Mouse (Mus musculus) embryo, embryonic 11 days (tissue): Measurements from ENCODE around the gene Mocs1.

ENCODE experiments used
- DNase-seq: peaks from one replicate; pipeline ENCODE4 v3.0.0-alpha.2; 2015

Mocs1 gene

DNA sequence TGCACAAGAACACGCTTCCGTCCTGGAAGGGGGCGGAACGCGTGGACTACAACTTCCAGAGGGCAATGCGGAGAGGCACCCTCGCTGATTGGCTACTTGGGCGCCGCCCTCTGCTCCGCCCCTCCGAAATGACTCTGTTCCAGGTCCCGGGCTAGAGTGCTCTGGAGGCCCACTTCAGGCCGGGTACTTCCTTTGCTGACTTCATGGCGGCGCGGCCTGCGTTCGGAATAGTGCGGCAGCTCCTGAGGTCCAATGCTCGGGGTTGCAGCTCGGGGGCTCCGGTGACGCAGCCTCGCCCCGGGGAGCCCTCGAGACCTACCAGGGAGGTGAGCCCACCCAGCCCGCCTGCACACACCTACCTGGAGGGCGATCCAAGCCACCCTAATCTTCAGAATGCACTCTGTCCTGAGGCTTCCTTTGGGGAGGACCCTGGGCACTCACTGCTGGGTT lies at the start of gene Mocs1:
TSS of gene Mocs1 (plus strand) at position 124 of the 450 bp plus-strand sequence.
- DNase-seq: peak; percentile 96

DNA sequence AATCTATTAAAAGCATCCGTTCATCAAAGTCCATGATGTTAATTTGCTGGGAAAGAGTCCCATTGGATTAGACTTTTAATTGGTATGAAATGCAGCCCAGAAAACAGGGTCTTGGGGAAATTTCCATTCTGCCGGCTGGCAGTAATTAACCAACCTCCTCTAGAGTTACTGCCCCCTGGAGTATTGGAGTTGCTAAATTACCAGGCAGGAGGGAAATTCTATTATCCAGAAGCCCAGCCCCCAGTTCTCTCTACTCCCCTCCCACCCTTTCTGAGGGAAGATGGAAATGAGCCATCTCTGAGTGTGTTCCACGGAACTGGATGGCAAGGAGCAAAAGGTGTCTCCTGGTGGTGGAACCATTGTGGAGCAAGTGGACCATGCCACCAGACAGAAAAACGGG lies 48.5 kb upstream of the Mocs1 start:
- no peak for DNase-seq

DNA sequence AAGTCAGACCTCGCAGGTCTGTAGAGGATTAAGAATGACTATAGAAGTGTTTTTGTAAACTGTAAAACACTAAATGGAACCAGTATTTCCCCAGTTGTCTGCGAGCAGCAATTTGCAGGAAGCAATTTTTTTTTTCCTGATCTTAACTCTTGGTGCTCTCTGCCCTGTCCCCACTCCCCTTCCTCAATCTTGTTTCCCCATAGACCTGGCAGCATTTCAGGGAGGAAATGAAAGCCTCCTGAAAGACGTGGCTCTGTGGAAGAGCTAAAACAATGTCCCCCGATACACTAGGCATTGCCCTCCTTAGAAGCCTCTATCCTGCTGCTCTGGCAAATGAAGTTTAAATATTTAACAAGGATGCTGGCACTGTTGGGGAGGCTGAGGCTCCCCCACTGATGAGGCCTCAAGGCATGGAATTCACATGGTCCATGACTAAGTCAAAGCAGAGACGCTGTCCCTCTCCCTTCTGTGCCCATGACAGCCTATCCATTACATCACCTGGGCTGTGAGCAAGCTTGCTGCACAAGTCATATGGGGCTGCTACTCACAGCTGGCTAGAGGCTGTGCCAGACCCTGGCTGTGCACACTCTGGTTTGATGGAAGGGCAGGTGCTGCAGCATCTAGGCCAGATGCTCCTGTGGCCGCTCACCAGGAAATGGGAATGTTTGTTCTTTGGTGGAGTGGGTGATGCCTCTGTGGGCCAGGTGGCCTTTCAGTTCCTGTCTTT lies 43.8 kb upstream of the Mocs1 start:
- peak; percentile 11 for DNase-seq

DNA sequence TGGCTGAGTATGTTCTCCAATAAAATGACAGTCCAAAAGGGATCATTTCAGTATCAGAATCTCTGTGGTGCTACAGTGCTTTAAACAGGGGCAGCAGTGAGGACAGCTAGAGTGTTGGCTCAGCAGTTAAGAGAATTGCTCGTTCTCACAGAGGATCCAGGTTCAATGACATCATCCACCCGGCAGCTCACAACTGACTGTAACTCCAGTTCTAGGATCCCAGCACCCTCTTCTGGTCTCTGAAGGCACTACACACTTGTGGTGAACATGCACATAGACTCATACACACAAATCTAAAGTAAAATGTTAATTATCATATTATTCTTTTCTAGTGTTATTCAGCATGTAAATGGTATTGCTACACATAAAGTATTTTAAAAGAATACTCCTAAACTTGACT lies 40.4 kb upstream of the Mocs1 start:
- no peak for DNase-seq

DNA sequence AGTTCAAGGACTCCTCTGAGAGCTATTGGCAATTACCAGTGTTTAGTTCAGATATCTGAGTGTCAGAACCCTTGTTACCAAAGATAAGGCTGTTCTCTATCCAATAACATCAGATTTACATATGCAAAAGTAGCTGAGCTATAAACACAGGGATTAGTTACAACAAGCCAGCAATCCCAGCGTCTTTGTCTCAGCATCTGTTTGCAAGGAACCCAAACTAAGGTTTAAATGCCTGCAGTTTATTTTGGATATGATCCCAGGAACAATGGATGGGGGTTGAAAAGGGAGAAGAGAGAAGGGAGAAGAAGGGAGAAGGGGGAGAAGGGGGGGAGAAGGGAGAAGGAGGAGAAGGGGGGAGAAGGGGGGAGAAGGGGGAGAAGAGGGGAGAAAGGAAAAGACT lies 35.4 kb upstream of the Mocs1 start:
- no peak for DNase-seq

DNA sequence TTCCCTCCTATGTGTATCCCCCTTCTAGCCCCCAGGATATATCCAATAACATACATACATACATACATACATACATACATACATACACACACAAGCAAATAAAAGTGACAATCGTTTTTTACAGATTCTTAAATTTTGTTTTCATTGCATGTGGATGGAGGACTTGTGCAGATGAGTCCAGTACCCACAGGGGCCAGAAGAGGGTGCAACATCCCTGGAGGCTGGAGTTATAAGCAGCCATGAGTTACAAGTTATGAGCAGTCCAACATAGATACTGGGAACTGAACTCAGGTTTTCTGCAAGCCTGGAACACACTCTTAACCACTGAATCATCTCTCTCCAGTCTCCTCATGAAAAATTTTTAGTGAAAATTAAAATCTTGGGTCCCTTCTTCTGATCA lies 33.3 kb upstream of the Mocs1 start:
- no peak for DNase-seq

DNA sequence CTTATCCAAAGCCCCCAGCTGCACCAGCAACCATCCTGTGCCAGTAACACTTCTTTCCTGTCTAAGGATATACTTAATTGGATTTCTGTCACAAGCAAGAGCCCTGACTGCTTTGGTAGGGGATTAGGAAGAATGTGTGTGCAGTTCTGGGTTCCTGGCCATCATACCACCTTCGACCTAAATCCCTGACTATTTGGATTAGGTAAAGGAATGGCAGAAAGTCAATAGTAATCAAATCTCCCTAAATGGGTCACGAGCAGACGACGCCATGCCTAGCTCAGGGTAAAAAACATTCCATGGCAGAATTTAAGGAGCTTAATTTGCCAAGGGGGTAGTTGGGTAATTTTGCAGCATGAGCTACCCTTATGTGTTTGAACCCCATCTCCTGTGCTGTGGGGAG lies 28.6 kb upstream of the Mocs1 start:
- no peak for DNase-seq

DNA sequence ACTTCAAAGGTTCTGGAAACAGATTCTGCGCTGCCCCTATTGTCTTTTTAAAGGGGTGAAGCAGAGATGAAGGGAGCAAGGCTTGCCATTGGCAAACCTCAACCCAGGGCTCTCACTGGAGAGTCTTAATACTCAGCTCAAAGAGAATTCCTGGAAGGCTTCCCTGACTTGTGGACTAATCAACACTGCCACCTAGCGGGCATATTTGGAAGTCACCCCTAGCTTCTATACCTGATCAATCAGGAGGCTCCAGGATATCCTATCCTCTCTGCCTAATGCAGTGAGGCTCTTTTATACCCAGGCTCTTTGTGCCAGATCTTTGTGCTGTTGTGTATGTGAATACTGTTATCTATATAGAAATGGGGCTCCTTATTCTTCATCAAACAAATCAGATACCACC lies 28.0 kb upstream of the Mocs1 start:
- peak; percentile 83 for DNase-seq

DNA sequence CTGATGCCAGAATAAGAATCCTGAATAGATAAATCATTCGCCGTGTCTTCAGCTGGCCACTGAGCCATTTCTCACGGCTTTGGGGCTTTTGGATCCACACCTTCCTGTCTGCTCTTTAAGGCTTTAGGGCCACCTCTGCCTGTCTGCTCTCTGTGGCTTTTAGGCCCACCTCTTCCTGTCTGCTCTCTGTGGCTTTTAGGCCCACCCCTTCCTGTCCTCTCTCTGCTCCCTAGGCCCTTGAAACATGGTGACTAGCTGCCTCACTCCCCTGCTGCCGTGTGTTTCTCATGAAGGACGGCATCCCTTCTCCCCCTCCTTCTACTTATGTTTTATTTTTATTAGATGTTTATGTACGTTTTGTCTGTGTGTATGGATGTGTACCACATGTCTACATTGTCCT lies 25.0 kb upstream of the Mocs1 start:
- DNase-seq: no peak

DNA sequence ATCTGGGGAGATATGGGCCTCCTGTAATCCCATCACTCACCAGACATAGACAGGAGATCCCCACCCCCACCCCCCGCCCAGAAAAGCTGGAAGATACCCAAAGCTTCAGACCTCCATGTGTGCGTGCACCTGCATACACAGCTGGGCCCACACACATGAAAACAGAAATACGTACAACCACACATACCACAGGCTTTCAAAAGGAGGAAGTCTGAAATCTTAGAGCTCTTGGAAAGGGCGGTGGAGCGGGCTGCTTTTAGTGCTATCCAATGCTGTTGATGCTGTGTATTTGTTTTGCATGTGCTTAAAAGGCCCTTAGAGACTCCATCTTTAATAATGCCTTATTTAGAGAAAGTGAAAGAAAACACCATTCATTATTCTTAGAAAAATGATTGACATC lies 22.2 kb upstream of the Mocs1 start:
- no peak for DNase-seq

DNA sequence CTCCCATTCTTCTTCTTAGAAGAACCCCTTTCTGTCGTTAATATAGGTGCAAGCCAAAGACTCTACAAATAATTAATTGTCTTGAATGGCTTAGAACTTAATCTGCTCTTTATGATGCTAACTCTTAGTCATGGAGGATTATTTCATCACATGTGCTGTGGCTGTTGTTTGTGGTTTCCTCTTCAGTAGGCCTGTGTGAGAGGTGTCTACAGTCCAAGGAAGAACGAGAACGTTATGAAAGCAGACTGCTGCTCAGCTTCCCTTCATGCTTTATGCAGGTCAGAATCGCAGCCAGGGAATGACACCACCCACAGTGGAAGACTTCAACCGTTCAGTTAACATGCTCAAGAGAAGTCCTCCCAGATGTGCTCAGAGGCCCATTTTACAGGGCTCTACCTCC lies 15.2 kb upstream of the Mocs1 start:
- no peak for DNase-seq

DNA sequence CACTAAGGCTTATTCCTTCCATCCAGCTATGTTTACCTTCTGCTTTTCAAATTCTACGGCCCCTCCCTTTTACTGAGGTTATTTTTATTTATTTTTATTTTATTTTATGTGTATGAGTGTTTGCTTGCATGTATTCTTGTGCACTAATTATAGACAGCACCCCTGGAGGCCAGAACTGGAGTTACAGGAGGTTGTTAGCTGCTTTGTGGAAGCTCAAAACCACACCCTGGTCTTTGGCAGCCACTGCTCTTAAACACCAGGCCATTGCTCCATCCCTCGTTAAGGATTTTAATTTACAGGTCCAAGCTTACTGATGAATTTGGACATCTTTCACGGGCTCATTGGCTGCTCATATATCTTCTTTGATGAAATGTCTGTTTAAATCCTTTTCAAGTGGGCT lies 14.6 kb upstream of the Mocs1 start:
- peak; percentile 23 for DNase-seq

DNA sequence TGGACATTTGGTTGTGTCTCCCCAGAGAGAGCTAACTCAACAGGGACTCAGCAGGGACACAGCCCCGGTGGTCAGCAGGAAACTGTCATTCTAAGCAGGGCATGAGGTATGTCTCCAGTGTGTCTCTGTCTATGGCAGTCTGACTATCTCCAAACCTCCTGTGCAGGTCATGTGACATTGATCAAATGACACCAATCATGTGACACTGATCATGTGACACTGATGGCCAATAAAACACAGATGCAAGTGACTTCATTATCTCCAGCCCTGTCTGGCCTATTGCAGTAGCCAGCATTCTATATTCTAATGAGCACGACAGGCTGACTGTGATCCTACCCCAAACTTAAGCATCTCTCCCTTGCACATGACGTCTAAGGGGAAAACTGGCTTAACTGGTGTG lies 11.9 kb upstream of the Mocs1 start:
- DNase-seq: no peak

DNA sequence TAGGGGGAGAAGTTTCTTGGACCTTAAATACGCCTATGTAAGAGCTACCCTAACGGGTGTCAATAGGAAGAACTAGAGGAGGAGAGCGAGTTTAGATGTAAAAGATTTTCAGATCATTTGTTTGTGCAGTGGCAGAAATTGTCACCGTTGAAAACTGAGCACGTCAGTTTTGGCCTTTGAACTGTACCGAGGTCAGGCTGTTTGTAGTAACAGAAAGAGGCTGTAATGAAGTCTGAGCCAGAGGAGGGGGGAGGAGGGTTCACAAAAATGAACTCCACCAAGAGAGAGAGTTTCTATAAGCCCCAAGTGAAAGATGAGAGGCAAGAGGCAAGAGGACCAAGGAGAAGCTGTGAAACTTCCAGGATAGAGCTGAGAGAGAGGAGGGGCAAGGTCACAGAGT lies 8.3 kb upstream of the Mocs1 start:
- no peak for DNase-seq

DNA sequence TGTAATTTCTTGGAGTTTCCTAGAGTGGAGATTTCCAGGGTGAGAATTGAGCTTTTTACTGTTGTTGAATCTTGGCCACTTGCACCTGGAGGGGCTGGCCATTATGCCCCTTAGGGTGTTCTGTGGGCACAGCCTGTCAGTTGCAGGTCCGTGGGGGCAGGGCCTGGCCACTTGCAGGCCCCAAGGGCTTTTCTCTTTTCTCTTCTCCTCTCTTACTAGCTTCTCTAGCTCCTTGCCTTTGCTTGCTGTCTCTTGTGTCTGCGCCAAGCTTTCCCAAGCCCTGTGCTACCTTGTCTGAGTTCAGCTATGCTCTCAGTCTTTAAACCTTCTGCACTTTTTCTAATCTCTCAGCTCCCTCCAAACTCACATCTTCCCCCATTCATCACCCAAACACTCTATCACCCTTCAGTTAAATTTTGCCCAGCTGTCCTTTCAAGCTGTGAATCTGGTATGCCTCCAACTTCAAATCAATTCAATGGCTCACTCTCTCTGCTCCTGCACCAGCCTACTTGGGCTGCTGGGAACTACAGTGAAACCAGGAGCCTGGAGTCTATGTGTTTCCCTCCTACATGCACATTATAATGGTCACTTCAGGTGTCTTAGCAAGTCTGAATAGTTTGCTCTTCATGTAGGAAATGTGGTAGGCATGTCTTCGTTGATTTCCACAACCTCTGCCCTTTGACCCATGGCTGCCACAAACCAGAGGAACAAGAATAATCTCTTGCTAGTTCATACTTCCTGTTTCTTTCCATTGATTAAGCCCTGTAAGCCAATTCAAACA lies 5.7 kb upstream of the Mocs1 start:
- no peak for DNase-seq

DNA sequence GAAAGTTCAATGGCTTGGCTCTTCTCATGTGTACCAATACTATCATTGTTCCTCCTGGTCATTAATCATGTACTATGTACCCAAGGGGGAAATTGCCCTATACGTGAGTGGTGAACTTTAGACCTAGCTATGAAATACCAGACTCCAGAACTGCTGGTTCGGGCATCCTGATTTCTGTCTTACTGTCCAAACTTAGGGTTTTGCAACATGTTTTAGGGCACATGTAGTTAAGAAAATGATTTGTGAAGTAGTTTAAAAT lies 5.2 kb upstream of the Mocs1 start:
- no peak for DNase-seq

DNA sequence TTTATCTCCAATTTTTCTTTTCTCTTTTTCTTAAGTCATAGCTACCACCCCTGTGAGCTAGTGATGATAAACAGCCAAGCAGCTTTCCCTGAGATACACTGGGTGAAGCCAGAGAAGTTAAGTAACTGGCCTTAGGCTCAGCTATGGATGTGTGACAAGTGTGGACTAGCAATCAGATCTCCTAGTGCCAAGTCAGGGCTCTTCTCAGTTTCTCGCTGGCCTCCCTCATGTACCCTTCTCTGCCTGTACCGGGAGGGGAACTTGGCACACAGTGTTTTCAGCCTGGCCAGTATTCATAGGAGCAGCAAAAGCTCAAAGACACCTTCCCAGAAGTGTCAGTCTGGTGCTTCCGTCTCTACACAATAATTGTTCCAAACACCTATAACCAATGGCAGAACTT lies 4.3 kb upstream of the Mocs1 start:
- DNase-seq: no peak

DNA sequence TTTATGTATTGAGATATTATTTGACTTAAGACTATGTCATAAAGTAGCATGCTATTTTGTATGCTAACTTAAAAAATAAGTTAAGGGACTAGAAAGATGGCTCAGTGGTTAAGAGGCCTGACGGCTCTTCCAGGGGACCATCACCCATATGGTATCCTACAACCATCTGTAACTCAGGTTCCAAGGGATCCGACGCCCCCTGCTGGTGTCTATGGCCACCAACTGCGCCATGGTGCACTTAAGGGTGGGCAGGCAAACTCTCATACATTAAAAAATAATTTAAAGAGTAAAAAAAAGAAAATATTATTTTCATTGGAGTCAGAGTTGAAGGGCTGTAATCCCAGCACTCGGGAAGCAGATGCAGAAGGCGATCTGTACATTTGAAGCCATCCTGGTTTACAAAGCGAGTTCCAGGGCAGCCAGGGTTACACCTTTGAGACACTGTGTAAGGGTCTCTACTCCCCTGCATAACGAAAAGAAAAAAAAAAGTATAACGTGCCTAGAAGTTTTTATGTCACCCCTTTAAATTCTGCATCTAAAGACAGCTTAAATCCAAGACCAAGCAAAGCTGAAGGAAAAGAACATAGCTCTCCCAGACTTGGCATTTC lies 427 bp upstream of the Mocs1 start:
- DNase-seq: peak; percentile 52

DNA sequence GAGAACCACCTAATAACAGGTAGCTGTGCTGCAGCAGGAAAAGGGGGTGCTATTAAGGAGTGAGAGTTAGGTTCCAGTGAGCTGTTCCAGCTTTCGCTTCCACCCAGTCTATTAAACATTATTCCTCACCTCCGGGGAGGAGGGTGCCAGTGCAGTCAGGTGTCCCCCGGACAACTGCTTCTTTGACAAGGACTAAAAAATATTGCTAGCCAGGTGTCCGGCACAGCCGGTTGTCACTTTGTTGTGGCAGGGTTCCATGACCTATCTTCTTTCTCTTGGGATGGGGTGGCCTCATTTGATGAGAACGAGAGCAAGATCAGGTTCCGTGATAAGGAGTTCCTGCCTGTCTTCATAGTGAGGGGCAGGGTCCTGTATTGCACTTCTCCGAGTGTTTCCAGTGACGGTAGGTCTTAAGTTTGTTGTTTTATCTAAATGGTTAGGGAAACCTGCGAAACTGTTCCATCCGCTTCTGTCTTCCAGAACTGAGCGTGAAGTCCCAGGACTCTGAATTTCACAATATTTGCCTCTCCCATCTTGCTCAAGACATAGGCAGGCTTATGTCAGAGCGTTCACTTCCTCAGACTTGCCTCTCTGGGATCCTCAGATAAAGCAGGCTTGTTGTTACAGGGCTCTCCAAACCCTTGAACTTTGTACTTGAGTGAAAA lies 721 bp downstream of the Mocs1 start:
- DNase-seq: peak; percentile 9

DNA sequence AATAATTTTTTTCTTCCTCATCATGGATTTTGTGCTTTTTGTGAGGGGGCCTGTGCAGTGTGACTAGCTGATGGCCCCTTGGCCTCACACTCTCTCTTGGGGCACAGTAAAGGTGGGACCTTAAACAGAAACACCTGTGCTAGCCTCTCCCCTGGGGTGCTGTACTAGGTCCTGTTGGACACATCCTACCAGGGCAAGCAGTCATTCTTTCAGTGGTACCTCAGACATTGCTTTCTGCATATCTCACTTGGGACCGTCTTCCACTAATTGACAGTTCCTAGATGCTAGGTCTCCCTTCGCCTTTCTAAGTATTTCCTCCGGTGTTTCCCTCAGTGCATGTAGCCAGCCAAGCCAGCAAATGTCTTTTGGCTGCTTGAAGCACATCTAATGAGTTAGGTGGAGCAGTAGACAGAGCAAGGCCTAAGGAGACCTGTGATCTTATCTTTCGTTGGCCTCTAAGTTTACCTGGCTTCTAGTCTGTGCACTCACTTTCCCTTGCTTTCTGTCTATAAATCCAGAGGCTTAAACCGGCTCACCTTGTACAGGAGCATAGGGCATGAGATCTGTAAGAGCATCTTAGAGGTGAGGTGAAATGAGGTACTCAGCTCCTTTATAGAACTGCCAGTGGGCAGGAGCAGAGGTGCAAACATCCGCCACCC lies 1.4 kb downstream of the Mocs1 start:
- DNase-seq: no peak

DNA sequence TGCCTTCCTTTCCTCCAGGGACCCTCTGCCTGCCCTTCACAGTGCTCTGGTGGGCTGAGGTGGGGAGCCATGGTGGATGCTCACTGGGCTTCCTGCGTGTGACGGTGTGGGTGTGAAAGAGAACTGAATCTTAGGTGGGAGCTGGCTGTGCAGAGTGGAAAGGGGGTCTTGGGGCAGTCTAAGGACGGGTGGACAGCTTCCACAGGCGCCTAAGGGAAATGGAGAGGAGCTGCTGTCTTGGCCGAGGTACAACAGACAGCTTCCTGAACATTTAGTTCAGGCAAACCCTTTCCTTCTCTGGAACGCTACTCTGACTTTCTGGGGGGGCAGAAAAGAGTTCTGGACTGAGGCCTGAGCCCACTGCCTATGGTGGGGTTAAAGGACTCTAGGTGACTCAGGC lies 2.0 kb downstream of the Mocs1 start:
- DNase-seq: no peak

DNA sequence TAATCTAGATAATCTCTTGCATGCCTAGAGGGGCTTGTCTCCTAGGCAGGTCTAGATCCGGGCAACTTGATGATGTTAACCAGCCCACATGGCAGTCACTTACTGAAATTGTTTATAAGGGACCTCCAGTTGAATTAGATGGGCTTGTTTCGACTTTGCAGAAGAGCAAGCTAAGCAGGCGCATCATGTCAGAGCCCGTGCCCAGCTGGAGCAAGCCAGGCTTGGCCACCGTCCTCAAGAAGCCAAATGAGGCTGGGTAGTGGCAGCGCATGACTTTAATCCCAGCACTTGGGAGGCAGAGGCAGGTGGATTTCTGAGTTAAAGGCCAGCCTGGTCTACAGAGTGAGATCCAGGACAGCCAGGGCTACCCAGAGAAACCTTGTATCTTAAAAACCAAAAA lies 3.0 kb downstream of the Mocs1 start:
- DNase-seq: no peak

DNA sequence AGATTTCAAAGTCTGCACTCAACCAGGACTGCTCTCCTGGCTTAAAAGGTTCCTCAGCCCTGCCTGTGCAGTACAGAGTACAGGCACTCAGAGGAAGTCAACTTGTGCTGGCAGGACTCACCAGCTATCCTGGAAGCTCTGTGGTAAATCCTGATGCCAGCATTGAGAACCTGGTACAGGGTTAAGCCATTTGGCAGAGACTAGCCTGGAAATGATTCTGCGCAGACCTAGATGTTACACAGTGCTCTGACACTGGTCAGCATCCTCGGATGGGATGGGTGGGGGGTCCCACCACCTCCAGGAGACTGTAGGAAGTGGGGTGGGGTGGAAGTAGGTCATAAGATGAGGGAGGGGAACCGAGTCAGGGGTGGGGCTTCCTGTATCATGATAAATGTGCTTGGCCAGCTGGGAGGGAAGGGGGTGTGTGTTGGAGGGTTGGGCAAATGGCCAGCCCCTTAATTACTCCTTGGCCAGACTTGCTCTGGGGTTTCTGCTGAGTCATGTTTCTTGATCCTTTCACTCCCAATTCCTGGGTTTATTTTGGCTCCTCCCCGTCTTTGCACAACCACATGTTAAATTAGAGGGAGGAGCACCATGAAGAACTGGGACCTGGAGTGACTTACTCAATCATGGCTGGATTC lies 4.0 kb downstream of the Mocs1 start:
- peak; percentile 13 for DNase-seq
